Mouse (Mus musculus): ENCODE data around the gene Llph. TPM values are rescaled to one million over a fixed set of nuclear protein-coding genes. Genes with fewer than 3 reads are reported as not detected.
A peak's percentile ranks its signal among the peaks of the same experiment; 100 is the strongest.

The Llph gene
- polyA plus RNA-seq, 1 experiment from 2014 or later = 56.4 TPM

GRCm38 (mm10) chr10:120269946-120270345 is 43.1 kb downstream of the Llph start:
- H3K9ac ChIP-seq = no peak overlapping the region
- H3K27ac ChIP-seq = no peak overlapping the region
- WGBS = 96% methylated on average over 13 of the region's 13 CpGs
- H3K9me3 ChIP-seq = no peaks in the 10 kb centered on the region
- H3K4me1 ChIP-seq = peaks cover 17% of the 10 kb centered on the region
- no peaks in the 10 kb centered on the region for H3K27me3 ChIP-seq
- H3K4me3 ChIP-seq (replicated peaks) = no peak overlapping the region
- no peak for ATAC-seq (ENCODE audit: low FRiP score)
- no peak overlapping the region for H3K4me2 ChIP-seq
- H3K36me3 ChIP-seq (replicated peaks) = no peaks in the 10 kb centered on the region

DNA sequence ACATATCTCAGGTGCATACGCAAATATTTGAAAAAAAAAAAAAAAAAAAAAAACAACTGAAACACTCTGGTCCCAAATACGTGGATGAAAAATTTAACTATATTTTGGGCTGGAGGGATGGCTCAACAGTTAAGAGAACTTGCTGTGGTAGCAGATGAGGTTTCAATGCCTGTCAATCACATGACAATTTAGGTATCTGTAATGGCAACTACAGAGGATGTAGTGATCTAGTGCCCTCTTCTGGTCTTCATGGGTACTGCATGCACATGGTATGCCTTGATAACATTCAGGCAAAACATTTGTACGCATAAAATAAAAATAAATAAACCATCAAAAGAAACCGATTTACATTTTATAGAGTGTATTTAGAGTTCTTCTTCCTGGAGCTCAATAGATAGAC is 43.9 kb downstream of the Llph start:
- no peak overlapping the region for H3K27ac ChIP-seq
- no peak for ATAC-seq (ENCODE audit: low FRiP score)
- no peak overlapping the region for H3K4me3 ChIP-seq (replicated peaks)
- no peaks in the 10 kb centered on the region for H3K36me3 ChIP-seq (replicated peaks)
- no peaks in the 10 kb centered on the region for H3K27me3 ChIP-seq
- no peak overlapping the region for H3K9ac ChIP-seq
- no peak overlapping the region for H3K4me2 ChIP-seq
- WGBS = 82% methylated on average over 4 of the region's 4 CpGs
- no peaks in the 10 kb centered on the region for H3K9me3 ChIP-seq
- H3K4me1 ChIP-seq = peaks cover 17% of the 10 kb centered on the region

DNA sequence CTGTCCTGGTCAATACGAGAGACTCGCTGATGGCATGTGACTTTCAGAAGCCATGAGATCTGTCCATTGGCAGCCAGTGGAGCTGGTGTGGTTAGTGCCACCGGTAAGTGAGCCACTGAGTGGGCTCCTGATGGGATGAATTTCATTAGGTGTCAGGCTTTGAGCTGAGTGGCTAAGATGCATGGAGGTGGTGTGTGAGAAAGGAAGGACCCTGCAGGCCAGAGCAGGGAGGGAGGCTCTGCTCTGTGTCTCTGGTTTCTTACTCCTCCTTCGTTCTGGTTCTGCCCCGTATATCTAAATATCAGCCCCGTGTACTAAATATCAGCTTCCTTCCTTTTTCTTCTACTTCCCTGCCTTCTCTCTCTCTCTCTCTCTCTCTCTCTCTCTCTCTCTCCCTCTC is 44.4 kb downstream of the Llph start:
- Histone ChIP-seq H3K27me3 (no peaks in the 10 kb centered on the region), H3K4me1 (peaks cover 17% of the 10 kb centered on the region), H3K4me2 (peak overlapping the region; percentile 58), H3K27ac (no peak overlapping the region), H3K36me3 (replicated peaks) (no peaks in the 10 kb centered on the region), H3K9me3 (no peaks in the 10 kb centered on the region), H3K4me3 (replicated peaks) (no peak overlapping the region; the same call in 1 of the 2 replicates), H3K9ac (0 out of 2 replicates have a peak overlapping the region, but pooled peaks have one; percentile 44)
- 75% methylated on average over 6 of the region's 6 CpGs for WGBS
- no peak for ATAC-seq (ENCODE audit: low FRiP score)

- Histone ChIP-seq H3K4me3 (replicated peaks) (peak overlapping the region; percentile 31), H3K4me2 (peak overlapping the region; percentile 58), H3K9ac (peak overlapping the region; percentile 44), H3K9me3 (no peaks in the 10 kb centered on the region), H3K4me1 (peaks cover 17% of the 10 kb centered on the region), H3K27me3 (no peaks in the 10 kb centered on the region), H3K27ac (peak overlapping the region; percentile 71), H3K36me3 (replicated peaks) (no peaks in the 10 kb centered on the region)
- 11% methylated on average over 10 of the region's 11 CpGs for WGBS
- peak; percentile 42; the same call in 1 of the 2 replicates for ATAC-seq (ENCODE audit: low FRiP score)
These were observed 45.0 kb downstream of the Llph start for GRCm38 (mm10) chr10:120271879-120272269.

- no peaks in the 10 kb centered on the region for H3K36me3 ChIP-seq (replicated peaks)
- H3K4me1 ChIP-seq = peaks cover 17% of the 10 kb centered on the region
- H3K27ac ChIP-seq = peak overlapping the region; percentile 71
- H3K9ac ChIP-seq = peak overlapping the region; percentile 44; the same call in 1 of the 2 replicates
- H3K4me2 ChIP-seq = peak overlapping the region; percentile 58
- no peaks in the 10 kb centered on the region for H3K9me3 ChIP-seq
- ATAC-seq (ENCODE audit: low FRiP score) = peak; percentile 72; the same call in 1 of the 2 replicates
- H3K27me3 ChIP-seq = no peaks in the 10 kb centered on the region
- 17% methylated on average over 19 of the region's 19 CpGs for WGBS
- H3K4me3 ChIP-seq (replicated peaks) = peak overlapping the region; percentile 31
These were observed 45.5 kb downstream of the Llph start for GRCm38 (mm10) chr10:120272270-120272883.

GRCm38 (mm10) chr10:120273335-120273734 is 46.5 kb downstream of the Llph start:
- Histone ChIP-seq H3K4me1 (peaks cover 17% of the 10 kb centered on the region), H3K36me3 (replicated peaks) (no peaks in the 10 kb centered on the region), H3K4me3 (replicated peaks) (no peak overlapping the region), H3K27ac (no peak overlapping the region), H3K4me2 (no peak overlapping the region), H3K9me3 (no peaks in the 10 kb centered on the region), H3K9ac (no peak overlapping the region), H3K27me3 (no peaks in the 10 kb centered on the region)
- no peak for ATAC-seq (ENCODE audit: low FRiP score)
- WGBS = 87% methylated on average over 7 of the region's 7 CpGs

- ATAC-seq (ENCODE audit: low FRiP score) = no peak
- 84% methylated on average over 12 of the region's 12 CpGs for WGBS
- Histone ChIP-seq H3K4me3 (replicated peaks) (no peak overlapping the region), H3K9me3 (no peaks in the 10 kb centered on the region), H3K9ac (no peak overlapping the region), H3K27me3 (no peaks in the 10 kb centered on the region), H3K36me3 (replicated peaks) (no peaks in the 10 kb centered on the region), H3K27ac (no peak overlapping the region), H3K4me2 (no peak overlapping the region), H3K4me1 (no peaks in the 10 kb centered on the region)
These were observed 52.7 kb downstream of the Llph start for GRCm38 (mm10) chr10:120279482-120280128.

GRCm38 (mm10) chr10:120280375-120280774 is 53.5 kb downstream of the Llph start:
- H3K4me3 ChIP-seq (replicated peaks) = no peak overlapping the region
- no peaks in the 10 kb centered on the region for H3K27me3 ChIP-seq
- no peaks in the 10 kb centered on the region for H3K4me1 ChIP-seq
- no peaks in the 10 kb centered on the region for H3K36me3 ChIP-seq (replicated peaks)
- no peak for ATAC-seq (ENCODE audit: low FRiP score)
- H3K4me2 ChIP-seq = no peak overlapping the region
- H3K9ac ChIP-seq = no peak overlapping the region
- no peaks in the 10 kb centered on the region for H3K9me3 ChIP-seq
- H3K27ac ChIP-seq = no peak overlapping the region
- WGBS = 78% methylated on average over 4 of the region's 4 CpGs

DNA sequence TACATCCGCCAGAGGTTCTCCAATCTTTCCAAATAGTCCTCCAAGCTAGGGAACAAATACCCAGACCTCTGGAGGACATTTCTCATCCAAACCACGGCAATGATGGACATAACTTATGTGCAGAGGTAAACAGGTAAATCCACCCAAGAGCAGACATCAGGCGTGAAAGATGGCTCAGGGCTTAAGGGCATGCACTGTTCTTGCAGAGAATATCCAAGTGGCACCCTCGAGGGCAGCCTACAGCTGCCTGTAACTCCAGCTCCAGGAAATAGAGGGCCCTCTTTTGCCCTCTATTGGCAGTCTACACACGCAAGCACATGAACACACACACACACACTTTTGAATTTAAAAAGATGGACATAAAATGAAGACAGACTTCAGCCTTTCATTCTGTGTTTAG is 54.8 kb downstream of the Llph start:
- H3K4me1 ChIP-seq = no peaks in the 10 kb centered on the region
- WGBS = 87% methylated on average over 5 of the region's 5 CpGs
- no peak overlapping the region for H3K4me3 ChIP-seq (replicated peaks)
- no peak overlapping the region for H3K27ac ChIP-seq
- no peak for ATAC-seq (ENCODE audit: low FRiP score)
- no peaks in the 10 kb centered on the region for H3K27me3 ChIP-seq
- H3K36me3 ChIP-seq (replicated peaks) = no peaks in the 10 kb centered on the region
- H3K4me2 ChIP-seq = no peak overlapping the region
- no peak overlapping the region for H3K9ac ChIP-seq
- H3K9me3 ChIP-seq = no peaks in the 10 kb centered on the region

Other genes starting within 250 kb of the Llph start
- 5.2 and 6.0 TPM in 2 replicates for gene Helb, start 114.1 kb upstream of the Llph start, polyA plus RNA-seq (2016; fragmentation: Nextera tagmentation; extraction: Ambion mirVana)
- gene Tmbim4, start 25.5 kb upstream of the Llph start, polyA plus RNA-seq (2016; fragmentation: Nextera tagmentation; extraction: Ambion mirVana) = 61.6 and 66.9 TPM in 2 replicates
- 0.38 and 0.51 TPM in 2 replicates for gene Irak3, start 24.9 kb upstream of the Llph start, polyA plus RNA-seq (2016; fragmentation: Nextera tagmentation; extraction: Ambion mirVana)
- gene Hmga2, start 249.4 kb downstream of the Llph start, polyA plus RNA-seq (2016; fragmentation: Nextera tagmentation; extraction: Ambion mirVana) = 48.7 and 48.9 TPM in 2 replicates